Mouse (Mus musculus) midbrain, postnatal 0 days (tissue): Measurements from ENCODE around the gene Phactr2. TPM values are rescaled to one million over a fixed set of nuclear protein-coding genes. Genes with fewer than 3 reads are reported as not detected.

Source experiments
- ATAC-seq: fragments of 200-750 bp; cut with Nextera tagmentation; 2 replicates; pipeline ENCODE4 v1.8.0; 2017; ENCODE audit warnings: moderate number of reproducible peaks, mild to moderate bottlenecking, moderate TSS enrichment, moderate library complexity; ENCODE audit not compliant: low FRiP score
- DNase-seq: peaks from one replicate; pipeline ENCODE4 v3.0.0-alpha.2; 2015; ENCODE audit warnings: low spot score
- H3K27ac ChIP-seq: fragments of 300-500 bp; sonication (generic); 2 replicates; pipeline ENCODE4 v1.5.1; 2014; ENCODE audit warnings: low read depth, mild to moderate bottlenecking, low read length, mixed read lengths
- H3K27me3 ChIP-seq: fragments of 300-500 bp; sonication (generic); 2 replicates; pipeline ENCODE4 v1.6.1; 2014; ENCODE audit warnings: low read length, control low read depth, mixed read lengths; ENCODE audit not compliant: insufficient read depth
- H3K36me3 ChIP-seq: fragments of 300-500 bp; sonication (generic); 2 replicates; pipeline ENCODE4 v1.6.1; 2014; ENCODE audit warnings: low read length, control low read depth, mixed read lengths; ENCODE audit not compliant: insufficient read depth
- H3K4me1 ChIP-seq: fragments of 300-500 bp; sonication (generic); 2 replicates; pipeline ENCODE4 v1.6.1; 2014; ENCODE audit warnings: mild to moderate bottlenecking, control low read depth, antibody characterized with exemption, low read length, mixed read lengths; ENCODE audit not compliant: insufficient read depth
- H3K4me2 ChIP-seq: fragments of 300-500 bp; sonication (generic); 2 replicates; pipeline ENCODE4 v1.6.1; 2014; ENCODE audit warnings: low read depth, mild to moderate bottlenecking, low read length, mixed read lengths; ENCODE audit not compliant: poor library complexity, severe bottlenecking
- H3K4me3 ChIP-seq: fragments of 300-500 bp; sonication (generic); 2 replicates; pipeline ENCODE4 v1.5.1; 2014; ENCODE audit warnings: low read depth, mild to moderate bottlenecking, low read length, moderate library complexity
- H3K9ac ChIP-seq: fragments of 300-500 bp; sonication (generic); replicated peaks from 2 replicates; pipeline ENCODE4 v1.6.1; 2014; ENCODE audit warnings: mild to moderate bottlenecking, low read length, moderate library complexity, mixed read lengths; ENCODE audit not compliant: poor library complexity, severe bottlenecking
- H3K9me3 ChIP-seq: fragments of 300-500 bp; sonication (generic); 2 replicates; pipeline ENCODE4 v1.6.1; 2016; ENCODE audit warnings: low read length, control low read depth
- CTCF ChIP-seq: IDR thresholded peaks from 2 replicates; pipeline ENCODE4 v1.5.1; 2016; ENCODE audit warnings: antibody characterized with exemption, mild to moderate bottlenecking
- WGBS: fragments of 180-500 bp; shearing (Covaris S2); extraction: QIAGEN DNeasy Blood & Tissue Kit; methylation state at CpG from one replicate; pipeline ENCODE4 v1.1.7; 2014; 5-methylcytosine and 5-hydroxymethylcytosine counted together
- polyA plus RNA-seq: library from polyadenylated mRNA; unstranded; fragments of >200 nt; fragmentation: Nextera tagmentation; extraction: Ambion mirVana; gene quantifications from 2 replicates; pipeline ENCODE4 v1.2.1, GENCODE M21; 2015
- total RNA-seq: library from RNA; depleted of rRNA; stranded (reverse); fragments of >200 nt; gene quantifications from 2 replicates; pipeline ENCODE4 v1.2.3, GENCODE M21; 2014; rRNA removed

Gene Phactr2
- total and polyA plus RNA-seq, 2 experiments from 2014 or later, result 8.4 to 9.0 TPM

- ATAC-seq, result no peak
Observed at GRCm38 (mm10) chr10:13168461-13168860, 305.8 kb downstream of the Phactr2 start.

GRCm38 (mm10) chr10:13162031-13162430 is 312.2 kb downstream of the Phactr2 start:
- no peak for DNase-seq
- Histone ChIP-seq H3K27me3 (no peaks in the 10 kb centered on the region), H3K27ac (no peak overlapping the region), H3K9me3 (no peaks in the 10 kb centered on the region), H3K9ac (no peak overlapping the region), H3K4me3 (no peak overlapping the region), H3K4me2 (no peak overlapping the region), H3K4me1 (no peaks in the 10 kb centered on the region), H3K36me3 (no peaks in the 10 kb centered on the region)
- 86% methylated on average over 4 of the region's 4 CpGs for WGBS
- TF ChIP-seq CTCF, result no peak
- no peak for ATAC-seq

More at GRCm38 (mm10) chr10:13168461-13168860, 305.8 kb downstream of the Phactr2 start:
- Histone ChIP-seq H3K4me2 (no peak overlapping the region), H3K27me3 (no peaks in the 10 kb centered on the region), H3K9me3 (no peaks in the 10 kb centered on the region), H3K4me1 (0 out of 2 replicates have a peak, but pooled peaks cover 2% of the 10 kb centered on the region), H3K27ac (no peak overlapping the region), H3K9ac (no peak overlapping the region), H3K36me3 (no peaks in the 10 kb centered on the region), H3K4me3 (no peak overlapping the region)
- WGBS, result 83% methylated on average over 5 of the region's 5 CpGs
- DNase-seq, result no peak
- no peak for TF ChIP-seq CTCF

- no peak overlapping the region for H3K4me3 ChIP-seq
- no peaks in the 10 kb centered on the region for H3K4me1 ChIP-seq
- no peak for TF ChIP-seq CTCF
- DNase-seq (no peak), ATAC-seq (no peak)
- whole genome bisulfite sequencing, result 95% methylated on average over 4 of the region's 4 CpGs
- no peak overlapping the region for H3K9ac ChIP-seq
- no peak overlapping the region for H3K27ac ChIP-seq
- H3K36me3 ChIP-seq, result no peaks in the 10 kb centered on the region
- H3K4me2 ChIP-seq, result no peak overlapping the region
- no peaks in the 10 kb centered on the region for H3K27me3 ChIP-seq
- H3K9me3 ChIP-seq, result no peaks in the 10 kb centered on the region
Observed at GRCm38 (mm10) chr10:13160913-13161312, 313.3 kb downstream of the Phactr2 start.

Other genes with a start within 250 kb of the Phactr2 start
- 15.8 and 24.3 TPM in 2 replicates for gene Fuca2, start 25.1 kb upstream of the Phactr2 start, total RNA-seq
- 65.7 and 67.5 TPM in 2 replicates for gene Fuca2, start 25.1 kb upstream of the Phactr2 start, polyA plus RNA-seq
- 2.0 and 2.7 TPM in 2 replicates for gene Adat2, start 78.5 kb upstream of the Phactr2 start, total RNA-seq
- gene Adat2, start 78.5 kb upstream of the Phactr2 start, polyA plus RNA-seq, result 1.9 TPM in 2 replicates
- gene Pex3, start 78.7 kb upstream of the Phactr2 start, total RNA-seq, result 27.7 and 39.7 TPM in 2 replicates
- 32.6 and 35.5 TPM in 2 replicates for gene Pex3, start 78.7 kb upstream of the Phactr2 start, polyA plus RNA-seq